Mouse (Mus musculus) kidney, postnatal 25 days (tissue): ENCODE results near the gene Cnnm1.
A peak's percentile ranks its signal among the peaks of the same experiment; 100 is the strongest.
"Not testable (repeated sequence)": the region's sequence is repeated elsewhere in the genome, so short reads cannot be mapped to it uniquely, and the experiment has no call there.

Experiments used
- DNase-seq, 2 experiments: peaks; one replicate each; pipeline ENCODE4 v3.0.0; 2021; ENCODE audit warnings: mixed read lengths in 2 of 2

Gene Cnnm1

DNA sequence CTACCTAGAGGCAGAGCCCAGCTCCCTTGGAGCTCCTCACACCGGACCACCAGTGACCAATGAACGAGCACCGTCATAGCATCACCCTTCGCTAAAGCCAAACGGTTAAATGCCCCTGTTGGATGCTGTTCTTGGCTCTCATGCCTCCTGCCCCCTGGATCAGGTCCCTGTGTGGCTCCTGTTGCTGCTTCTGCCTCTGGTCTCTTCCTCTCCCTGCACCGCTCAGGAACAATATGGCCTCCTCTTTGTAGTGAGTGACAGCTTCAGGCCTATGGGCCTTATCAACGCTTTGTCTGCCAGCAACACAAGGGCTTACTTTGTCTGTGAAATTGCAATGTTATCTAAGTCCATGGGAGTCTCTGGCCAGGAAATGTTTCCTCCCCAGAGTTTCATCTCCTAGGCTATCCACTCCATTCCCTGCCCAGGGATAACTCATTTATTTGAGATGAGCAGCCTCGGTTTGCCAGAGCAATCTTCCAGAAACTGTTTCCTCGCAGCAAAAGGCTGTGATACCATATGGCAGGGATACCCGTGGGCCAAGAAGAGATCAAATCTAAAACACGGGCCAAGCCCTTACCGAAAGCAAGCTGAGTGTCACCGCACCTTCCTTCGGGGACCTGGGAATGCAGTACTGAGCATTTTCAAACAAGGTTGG, 25.5 kb downstream of the Cnnm1 start:
- no peak for DNase-seq

- DNase-seq, result no peak
Observed at GRCm38 (mm10) chr19:43467927-43468685, 27.9 kb downstream of the Cnnm1 start.

DNA sequence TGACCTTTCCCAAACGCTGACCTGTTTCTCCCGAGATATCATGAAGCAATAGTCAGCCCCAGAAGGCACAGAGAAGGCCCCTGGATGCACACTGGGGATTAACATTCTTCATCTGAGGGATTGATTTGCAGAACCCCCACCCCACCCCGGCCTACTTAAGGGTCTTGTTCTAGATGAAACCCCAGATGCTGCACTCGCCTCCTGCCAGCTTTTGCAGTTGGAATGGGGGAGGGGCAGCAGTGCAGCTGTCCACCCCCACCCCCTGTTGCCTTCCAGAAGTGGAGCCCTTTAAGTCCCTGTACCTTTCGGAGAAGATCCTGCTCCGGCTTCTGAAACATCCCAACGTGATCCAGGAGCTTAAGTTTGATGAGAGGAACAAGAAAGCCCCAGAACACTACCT, 29.1 kb downstream of the Cnnm1 start:
- no peak for DNase-seq

GRCm38 (mm10) chr19:43472331-43472730, 32.1 kb downstream of the Cnnm1 start:
- no peak for DNase-seq

- no peak for DNase-seq
Observed at GRCm38 (mm10) chr19:43472781-43473180, 32.5 kb downstream of the Cnnm1 start.

DNA sequence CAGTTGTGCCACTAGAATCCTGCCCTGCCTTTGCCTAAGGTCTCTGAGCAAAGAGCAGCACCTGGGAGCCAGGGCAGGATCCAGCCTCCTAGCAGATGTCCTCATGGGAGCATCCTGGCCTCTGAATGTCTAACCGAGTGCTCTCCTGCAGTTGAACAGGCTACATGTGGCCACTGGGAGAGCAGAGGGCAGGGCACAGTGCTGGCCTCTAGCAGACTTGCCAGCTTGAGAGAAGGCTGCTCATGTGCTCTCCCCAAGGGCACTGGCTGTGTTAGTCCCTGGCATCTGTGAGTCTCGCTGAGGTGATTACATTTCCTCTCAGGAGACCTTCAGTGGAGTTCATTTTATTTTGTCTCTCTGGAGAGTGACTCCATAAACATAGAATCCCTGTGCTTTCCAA, 35.4 kb downstream of the Cnnm1 start:
- DNase-seq, result peak; percentile 52 to 85

- DNase-seq, result no peak
Observed at GRCm38 (mm10) chr19:43476063-43476462, 35.8 kb downstream of the Cnnm1 start.

GRCm38 (mm10) chr19:43477436-43477835, 37.2 kb downstream of the Cnnm1 start:
- no peak for DNase-seq

DNA sequence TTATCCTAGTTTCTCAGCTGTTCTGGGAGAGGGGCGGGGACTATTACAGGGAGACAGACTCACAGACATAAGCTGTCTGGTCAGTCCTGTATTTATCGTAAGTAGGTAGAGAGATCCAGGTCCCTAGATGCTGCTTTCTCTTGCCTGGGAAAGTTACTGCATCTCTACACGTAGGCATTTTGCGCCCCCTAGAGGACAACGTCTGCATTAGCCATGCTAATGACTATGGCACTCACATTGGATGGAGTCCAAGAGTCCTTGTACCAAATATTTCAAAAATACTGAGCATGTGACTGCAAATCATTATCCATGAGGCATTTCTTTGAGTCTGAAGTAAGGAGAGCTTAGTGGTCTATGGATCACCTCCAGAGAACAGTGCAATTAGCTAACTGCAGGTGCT, 38.7 kb downstream of the Cnnm1 start:
- DNase-seq, result peak; percentile 86 to 89

- no peak for DNase-seq
Observed at GRCm38 (mm10) chr19:43479431-43479830, 39.2 kb downstream of the Cnnm1 start.

DNA sequence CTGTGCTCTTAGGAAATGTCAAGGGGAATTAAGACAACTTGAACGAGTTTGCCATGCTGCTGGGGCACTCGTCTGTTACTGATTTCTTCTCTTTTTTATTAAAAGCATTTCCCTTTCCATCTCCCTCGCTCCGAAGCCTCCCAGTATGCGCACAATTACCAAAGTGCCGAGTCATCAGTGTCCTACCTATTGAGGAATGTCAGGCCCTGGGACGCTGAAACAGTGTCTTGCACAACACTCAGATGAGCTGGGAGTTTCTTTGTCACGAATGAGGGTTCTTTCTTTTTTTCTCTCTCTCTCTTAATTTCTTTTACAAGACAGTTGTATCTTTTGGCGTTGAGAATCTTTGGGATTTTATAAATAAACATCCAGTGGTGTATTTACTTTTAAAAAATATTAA, 40.3 kb downstream of the Cnnm1 start:
- DNase-seq, result no peak

DNA sequence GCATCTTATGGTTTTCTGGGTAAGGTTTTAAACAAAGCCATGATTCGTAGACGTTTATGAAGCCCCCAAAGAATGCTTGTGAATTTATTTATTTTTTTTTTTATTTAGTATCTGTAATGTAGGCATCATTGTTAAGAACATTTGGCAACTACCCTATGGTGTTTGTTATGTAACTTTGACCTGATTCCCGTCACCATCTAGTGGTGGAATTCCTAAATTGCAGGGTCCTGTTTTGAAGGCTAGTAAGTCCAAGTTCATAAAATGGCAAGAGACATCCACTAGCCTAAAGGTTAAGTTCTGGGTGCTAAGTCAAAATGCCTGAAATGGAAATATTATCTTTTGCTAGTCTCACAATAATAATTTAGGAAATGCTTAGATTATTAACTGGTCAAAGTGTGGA, 47.2 kb downstream of the Cnnm1 start:
- DNase-seq, result peak; percentile 29 to 73

GRCm38 (mm10) chr19:43493316-43493715, 53.1 kb downstream of the Cnnm1 start:
- peak in 1 of 2 experiments; percentile 33 for DNase-seq

DNA sequence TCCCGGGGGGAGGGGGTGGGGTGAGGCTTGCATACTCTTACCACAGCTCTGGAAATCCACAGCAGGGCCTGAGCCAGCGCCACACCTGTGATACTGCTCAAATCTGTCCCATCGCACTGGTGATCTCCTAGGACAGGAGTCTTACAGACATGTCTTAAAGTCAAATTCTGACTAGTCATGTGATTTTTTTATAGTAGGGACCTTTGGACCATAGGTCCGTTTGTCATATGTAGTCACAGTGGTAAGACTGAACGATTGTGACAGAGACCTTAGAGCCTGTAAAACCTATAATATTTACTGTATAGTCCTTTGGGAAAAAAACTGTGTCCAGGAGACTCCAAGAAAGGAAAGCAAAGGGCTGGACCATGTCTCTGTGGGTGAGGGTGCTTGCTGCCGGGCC, 53.6 kb downstream of the Cnnm1 start:
- DNase-seq, result peak in 1 of 2 experiments; percentile 32

GRCm38 (mm10) chr19:43494914-43495313, 54.7 kb downstream of the Cnnm1 start:
- no peak for DNase-seq

GRCm38 (mm10) chr19:43495846-43496245, 55.6 kb downstream of the Cnnm1 start:
- DNase-seq, result peak in 1 of 2 experiments; percentile 65

DNA sequence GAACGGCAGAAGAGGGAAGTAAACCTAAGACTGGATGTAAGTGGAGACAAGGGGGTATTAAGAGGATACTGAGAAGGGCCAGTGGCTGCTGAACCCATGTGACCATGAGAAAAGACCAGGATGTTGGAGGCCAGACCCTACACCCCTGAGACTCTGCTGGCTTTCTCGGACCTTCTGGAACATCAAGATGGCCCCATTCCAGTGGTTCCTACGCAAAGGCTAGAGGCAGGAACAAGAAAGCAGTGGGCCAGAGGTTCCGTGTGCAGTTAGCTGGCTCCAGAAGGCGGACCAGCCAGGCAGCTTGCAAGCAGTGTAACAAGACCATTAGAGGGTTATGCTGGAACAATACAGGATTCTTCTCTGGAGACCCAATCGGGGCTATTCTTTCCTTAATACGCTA, 57.2 kb downstream of the Cnnm1 start:
- DNase-seq, result no peak

DNA sequence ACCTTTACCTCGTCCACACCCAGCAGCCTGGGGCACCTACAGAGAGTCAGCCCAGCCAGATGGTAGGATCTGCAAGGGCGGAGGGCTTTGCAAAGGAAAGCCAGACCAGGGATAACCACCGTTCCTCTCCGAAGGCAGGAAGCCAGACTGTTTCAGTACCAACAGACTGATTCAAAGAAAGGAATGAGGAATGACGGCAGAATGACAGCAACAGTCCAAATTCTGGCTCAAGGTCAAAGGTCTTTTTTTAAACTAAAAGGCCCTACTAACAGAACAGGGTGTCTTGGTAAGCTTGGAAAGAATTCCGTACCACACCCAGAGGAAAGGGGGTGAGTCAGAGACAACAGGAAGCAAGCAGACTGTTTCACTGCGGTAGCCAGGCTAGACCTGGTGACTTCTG, 58.6 kb downstream of the Cnnm1 start:
- DNase-seq, result no peak

DNA sequence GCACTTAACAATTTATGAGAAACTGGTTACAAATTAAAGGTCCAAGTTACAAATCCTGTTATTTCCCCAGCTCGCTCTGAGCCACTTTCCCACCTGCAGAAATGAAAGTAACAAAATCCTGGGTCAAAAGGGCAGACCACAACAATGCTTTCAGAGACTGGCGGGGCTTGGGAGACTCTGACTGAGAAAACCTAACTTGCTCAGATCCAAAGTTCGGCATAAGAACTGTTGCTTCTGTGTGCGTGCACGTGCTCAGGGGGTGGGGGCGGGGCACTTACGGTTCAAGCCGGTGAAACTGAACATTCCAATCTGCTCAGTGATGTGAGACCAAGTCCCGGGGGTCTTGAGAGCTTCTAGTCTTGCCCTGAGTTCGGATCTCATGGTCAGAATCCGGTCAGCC, 62.4 kb downstream of the Cnnm1 start:
- DNase-seq, result no peak

- DNase-seq, result not testable (repeated sequence)
Observed at GRCm38 (mm10) chr19:43503593-43503992, 63.4 kb downstream of the Cnnm1 start.

DNA sequence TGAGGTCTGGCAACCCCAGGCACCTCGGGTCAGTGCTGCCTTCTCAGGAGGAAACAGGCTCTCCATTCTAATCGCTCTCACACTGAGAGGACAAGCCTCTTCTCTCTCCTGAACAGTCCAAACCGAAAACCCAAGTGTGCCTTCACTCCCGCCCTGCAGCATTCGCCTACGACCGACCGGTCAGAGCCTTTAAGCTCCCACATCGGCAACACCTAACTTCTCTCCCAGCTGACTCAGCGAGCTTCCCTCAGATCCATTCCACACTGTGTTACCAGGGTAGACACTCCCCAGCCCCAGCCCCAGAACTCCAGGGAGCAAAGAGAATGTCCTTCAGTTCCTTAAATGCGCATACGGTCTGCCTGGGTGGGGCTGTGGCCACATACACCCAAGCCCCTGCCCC, 65.2 kb downstream of the Cnnm1 start:
- DNase-seq, result no peak

DNA sequence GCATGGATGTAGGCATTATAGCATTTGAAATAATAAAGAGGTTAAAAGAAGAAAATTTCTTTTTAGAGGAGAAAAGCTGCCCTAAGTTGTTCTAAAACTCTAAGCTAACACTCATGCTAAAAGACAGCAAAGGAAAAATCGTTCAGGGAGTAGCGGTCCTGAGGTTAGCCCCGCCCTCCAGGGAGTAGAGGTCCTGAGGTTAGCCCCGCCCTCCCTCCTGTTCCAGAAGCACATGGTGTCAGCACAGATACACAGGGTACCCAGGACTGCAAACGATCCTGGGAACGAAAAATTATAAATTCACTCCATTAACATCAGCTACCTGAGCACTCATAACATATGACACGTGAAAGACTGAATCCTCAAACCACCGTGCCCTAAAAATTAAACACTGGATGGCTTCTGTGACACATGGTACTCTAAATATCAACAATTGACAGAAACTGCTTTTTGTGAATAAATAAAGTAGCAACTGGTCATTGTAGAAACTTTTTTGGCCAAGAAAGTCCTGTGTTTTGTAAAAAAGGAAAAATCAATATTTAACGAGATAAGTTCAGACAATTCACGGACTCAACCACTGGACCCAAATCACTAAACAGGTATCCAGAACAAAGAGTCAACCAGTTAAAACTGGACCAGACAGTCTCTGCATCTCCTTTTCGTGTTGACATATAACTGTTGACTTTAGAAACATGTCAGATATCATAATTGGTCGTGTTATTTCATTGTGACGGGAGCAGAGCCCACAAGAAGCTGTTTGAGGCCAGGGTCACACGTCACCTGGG, 70.4 kb downstream of the Cnnm1 start:
- no peak for DNase-seq
